Mouse (Mus musculus) lung, postnatal 0 days (tissue): ENCODE results near the gene Vmn1r215. TPM values are rescaled to one million over a fixed set of nuclear protein-coding genes. Genes with fewer than 3 reads are reported as not detected.

Experiments used
- ATAC-seq: fragments of 200-750 bp; cut with Nextera tagmentation; 2 replicates; pipeline ENCODE4 v1.8.0; 2017; ENCODE audit warnings: moderate library complexity
- DNase-seq: peaks from one replicate; pipeline ENCODE4 v3.0.0-alpha.2; 2016; ENCODE audit warnings: low spot score
- H3K27ac ChIP-seq: fragments of 300-500 bp; sonication (generic); 2 replicates; pipeline ENCODE4 v1.5.1; 2014; ENCODE audit warnings: antibody characterized with exemption, mild to moderate bottlenecking, low read length, mixed read lengths
- H3K27me3 ChIP-seq: fragments of 300-500 bp; sonication (generic); replicated peaks from 2 replicates; pipeline ENCODE4 v1.6.1; 2014; ENCODE audit warnings: low read length, mixed read lengths; ENCODE audit not compliant: insufficient read depth
- H3K36me3 ChIP-seq: fragments of 300-500 bp; sonication (generic); 2 replicates; pipeline ENCODE4 v1.6.1; 2014; ENCODE audit warnings: low read length, mixed read lengths; ENCODE audit not compliant: insufficient read depth
- H3K4me1 ChIP-seq: fragments of 300-500 bp; sonication (generic); 2 replicates; pipeline ENCODE4 v1.6.1; 2014; ENCODE audit warnings: antibody characterized with exemption, low read depth, low read length, mixed read lengths; ENCODE audit not compliant: insufficient read depth
- H3K4me2 ChIP-seq: fragments of 300-500 bp; sonication (generic); replicated peaks from 2 replicates; pipeline ENCODE4 v1.6.1; 2014; ENCODE audit warnings: low read depth, mild to moderate bottlenecking, low read length, moderate library complexity, mixed read lengths
- H3K4me3 ChIP-seq: fragments of 300-500 bp; sonication (generic); 2 replicates; pipeline ENCODE4 v1.5.1; 2014; ENCODE audit warnings: low read depth, low read length
- H3K9ac ChIP-seq: fragments of 300-500 bp; sonication (generic); replicated peaks from 2 replicates; pipeline ENCODE4 v1.6.1; 2014; ENCODE audit warnings: low read depth, mild to moderate bottlenecking
- H3K9me3 ChIP-seq: fragments of 300-500 bp; sonication (generic); 2 replicates; pipeline ENCODE4 v1.6.1; 2016; ENCODE audit warnings: low read length, mixed read lengths
- EP300 ChIP-seq: IDR thresholded peaks from 2 replicates; pipeline ENCODE4 v1.6.1; 2016; ENCODE audit warnings: antibody characterized with exemption, mild to moderate bottlenecking, control low read depth
- WGBS: fragments of 180-500 bp; shearing (Covaris S2); extraction: QIAGEN DNeasy Blood & Tissue Kit; methylation state at CpG from one replicate; pipeline ENCODE4 v1.1.7; 2014; 5-methylcytosine and 5-hydroxymethylcytosine counted together
- polyA plus RNA-seq: library from polyadenylated mRNA; unstranded; fragments of >200 nt; fragmentation: Nextera tagmentation; extraction: Ambion mirVana; gene quantifications from 2 replicates; pipeline ENCODE4 v1.2.1, GENCODE M21; 2015

Vmn1r215 gene
- polyA plus RNA-seq, 1 experiment from 2014 or later: not detected

GRCm38 (mm10) chr13:23120611-23121010, 52.8 kb downstream of the Vmn1r215 start:
- TF ChIP-seq EP300: no peak
- H3K9me3 ChIP-seq: no peaks in the 10 kb centered on the region
- no peak for ATAC-seq
- no peaks in the 10 kb centered on the region for H3K4me1 ChIP-seq
- DNase-seq: no peak
- no peaks in the 10 kb centered on the region for H3K27me3 ChIP-seq
- no peak overlapping the region for H3K27ac ChIP-seq
- no peak overlapping the region for H3K9ac ChIP-seq
- 72% methylated on average over 2 of the region's 2 CpGs for WGBS
- H3K36me3 ChIP-seq: no peaks in the 10 kb centered on the region
- H3K4me3 ChIP-seq: no peak overlapping the region
- H3K4me2 ChIP-seq: no peak overlapping the region

Other genes starting within 250 kb of the Vmn1r215 start
- gene Vmn1r210, start 236.7 kb upstream of the Vmn1r215 start, polyA plus RNA-seq: not detected in 2 replicates
- not detected in 2 replicates for gene Vmn1r211, start 210.5 kb upstream of the Vmn1r215 start, polyA plus RNA-seq
- not detected in 2 replicates for gene Vmn1r212, start 183.8 kb upstream of the Vmn1r215 start, polyA plus RNA-seq
- not detected in 2 replicates for gene Vmn1r213, start 60.4 kb upstream of the Vmn1r215 start, polyA plus RNA-seq
- gene Vmn1r214, start 37.6 kb upstream of the Vmn1r215 start, polyA plus RNA-seq: not detected in 2 replicates
- gene Vmn1r217, start 50.2 kb downstream of the Vmn1r215 start, polyA plus RNA-seq: not detected in 2 replicates
- not detected in 2 replicates for gene Vmn1r218, start 65.1 kb downstream of the Vmn1r215 start, polyA plus RNA-seq
- not detected in 2 replicates for gene Vmn1r219, start 91.3 kb downstream of the Vmn1r215 start, polyA plus RNA-seq
- not detected in 2 replicates for gene Vmn1r220, start 120.0 kb downstream of the Vmn1r215 start, polyA plus RNA-seq
- not detected in 2 replicates for gene Vmn1r221, start 146.1 kb downstream of the Vmn1r215 start, polyA plus RNA-seq
- gene Vmn1r222, start 167.9 kb downstream of the Vmn1r215 start, polyA plus RNA-seq: not detected in 2 replicates
- gene Vmn1r223, start 179.1 kb downstream of the Vmn1r215 start, polyA plus RNA-seq: not detected in 2 replicates